Mouse (Mus musculus) CH12F3 (cell line): ENCODE measurements around the gene Hhipl2.
"Not testable (repeated sequence)": the region's sequence is repeated elsewhere in the genome, so short reads cannot be mapped to it uniquely, and the experiment has no call there.

Source experiments
- in situ Hi-C: fragments of 300-500 bp; cut with MboI; formaldehyde crosslinking; loops from 2 replicates; pipeline ENCODE4 v1.14.3; 2020; ENCODE audit warnings: low sequenced_read_pairs

The Hhipl2 gene

DNA sequence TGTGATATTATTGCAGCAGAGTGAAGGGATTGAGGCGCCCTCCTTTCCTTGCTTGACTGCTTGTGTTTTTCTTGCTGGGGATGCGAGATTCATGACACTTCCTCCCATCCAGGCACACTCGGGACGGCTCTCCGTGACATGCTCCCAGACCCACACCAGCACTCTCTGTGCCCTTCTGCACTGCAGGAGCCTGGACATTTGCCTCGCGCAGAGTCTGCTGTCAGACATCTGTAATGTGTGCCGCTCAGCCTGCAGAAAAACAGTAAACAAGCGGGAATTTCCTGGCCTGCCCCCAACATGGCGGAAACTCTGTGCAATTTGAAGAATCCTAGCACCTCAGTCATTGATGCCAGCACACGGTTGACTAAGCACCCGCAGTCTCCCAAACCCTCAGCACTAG lies at the start of gene Hhipl2:
Gene Hhipl2, plus strand, starts transcription at position 343 of the 400 bp plus-strand sequence.
- in situ Hi-C loops, result no loop called here

DNA sequence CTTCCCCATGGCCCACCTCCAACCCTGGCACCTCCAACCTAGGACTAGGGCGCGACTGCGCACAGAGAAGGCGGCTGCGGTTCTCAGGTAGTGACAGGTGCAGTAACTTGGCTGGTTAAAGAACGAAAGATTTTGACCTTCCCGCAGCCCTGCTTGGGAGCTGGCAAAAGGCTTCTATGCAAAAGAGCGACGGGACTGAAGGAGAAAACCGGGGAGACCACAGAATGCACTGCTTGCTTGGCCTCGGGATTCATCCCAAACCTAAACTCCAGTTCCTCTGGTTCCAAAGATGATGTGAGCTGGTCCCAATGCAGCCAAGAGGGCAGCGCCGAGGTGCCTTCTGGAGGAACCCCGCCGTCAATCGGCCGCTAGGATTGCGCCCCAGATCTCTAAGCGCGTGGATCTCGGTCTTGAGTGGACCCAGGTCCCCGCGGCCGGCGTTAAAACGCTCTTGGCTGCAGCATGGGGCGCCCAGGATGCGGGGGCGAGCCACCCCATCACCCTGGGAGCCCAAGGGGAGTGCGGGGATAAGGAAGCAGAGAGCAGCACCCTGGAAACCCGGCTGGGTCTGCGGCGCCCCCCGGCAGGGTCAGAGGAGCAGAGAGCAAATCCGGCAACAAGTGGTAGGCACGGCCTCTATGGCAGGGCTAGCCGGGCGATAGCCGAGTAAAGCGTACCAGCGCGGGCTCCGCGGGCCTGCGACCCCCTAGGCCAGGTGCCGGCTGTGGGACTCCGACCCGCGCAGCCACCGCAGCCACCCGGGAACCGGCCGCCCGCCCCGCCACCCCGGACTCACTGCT lies 49.2 kb upstream of the Hhipl2 start:
- in situ Hi-C loops, result no loop called here

DNA sequence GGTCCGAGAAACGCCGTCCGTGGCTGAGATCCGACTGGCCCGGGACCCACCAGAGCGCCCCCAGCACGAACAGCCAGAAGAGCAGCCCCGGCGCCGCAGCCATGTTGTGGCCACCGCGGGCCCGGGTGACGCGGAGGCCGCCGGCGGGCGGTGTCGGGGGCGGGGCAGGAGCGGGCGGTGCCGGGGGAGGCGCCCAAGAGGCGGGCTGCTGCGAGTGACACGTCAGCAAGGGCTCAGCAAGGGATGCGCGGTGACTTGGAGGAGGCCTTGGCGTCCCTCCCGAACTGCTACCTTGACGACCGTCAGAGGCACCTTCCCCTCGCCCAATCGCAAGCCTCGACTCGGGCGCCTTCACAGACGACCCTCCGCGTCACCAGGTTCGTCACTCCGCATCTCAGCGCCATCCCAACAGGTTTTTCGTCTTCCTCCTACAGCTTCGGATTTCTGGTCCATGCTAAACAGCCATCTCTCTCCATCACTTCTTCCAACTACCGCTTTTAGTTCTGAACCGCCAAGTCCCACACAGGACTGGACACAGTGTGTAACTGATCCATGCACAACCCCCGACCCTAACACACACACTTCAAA lies 48.5 kb upstream of the Hhipl2 start, which contains the start of gene Mia3:
Gene Mia3, minus strand, starts transcription at position 127 of the 588 bp plus-strand sequence.
- in situ Hi-C loops, result no loop called here

DNA sequence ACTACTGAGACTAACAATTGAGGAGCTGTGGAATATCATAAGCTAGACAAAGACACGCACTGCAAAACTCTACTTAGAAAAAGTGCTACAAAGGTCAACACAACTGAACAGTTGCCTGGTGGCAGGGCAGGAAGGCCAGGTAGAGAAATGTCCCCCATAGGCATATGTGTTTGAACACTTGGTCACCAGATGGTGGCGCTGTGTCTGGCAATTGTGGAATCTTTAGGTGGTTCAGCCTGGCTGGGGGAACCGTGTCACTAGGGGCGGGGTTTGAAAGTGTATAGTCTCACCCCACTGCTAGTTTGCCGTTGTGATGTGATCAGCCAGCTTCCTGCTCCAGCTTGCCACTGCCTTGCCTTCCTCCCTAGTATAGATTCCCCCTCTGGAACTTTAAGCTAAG lies 43.3 kb upstream of the Hhipl2 start:
- in situ Hi-C loops, result no loop called here

DNA sequence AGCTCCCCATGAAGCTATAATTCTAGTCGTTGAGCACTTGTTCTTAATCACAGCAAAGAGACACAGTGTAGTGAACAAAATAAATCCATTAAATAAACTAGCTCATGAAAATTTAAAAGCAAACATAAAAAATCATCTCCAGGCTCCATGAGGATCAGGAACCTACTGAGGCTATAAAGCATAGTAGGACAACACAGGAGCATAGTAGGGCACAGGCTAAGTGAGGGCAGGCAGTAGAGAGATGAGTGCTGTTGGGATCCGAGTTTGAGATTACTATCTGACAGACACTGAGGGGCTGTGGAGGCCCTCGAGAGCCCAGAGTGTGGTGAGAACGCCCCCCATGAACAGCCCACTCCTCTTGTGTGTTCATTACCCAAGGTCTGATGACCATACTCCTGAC lies 41.0 kb upstream of the Hhipl2 start:
- in situ Hi-C loops, result no loop called here

DNA sequence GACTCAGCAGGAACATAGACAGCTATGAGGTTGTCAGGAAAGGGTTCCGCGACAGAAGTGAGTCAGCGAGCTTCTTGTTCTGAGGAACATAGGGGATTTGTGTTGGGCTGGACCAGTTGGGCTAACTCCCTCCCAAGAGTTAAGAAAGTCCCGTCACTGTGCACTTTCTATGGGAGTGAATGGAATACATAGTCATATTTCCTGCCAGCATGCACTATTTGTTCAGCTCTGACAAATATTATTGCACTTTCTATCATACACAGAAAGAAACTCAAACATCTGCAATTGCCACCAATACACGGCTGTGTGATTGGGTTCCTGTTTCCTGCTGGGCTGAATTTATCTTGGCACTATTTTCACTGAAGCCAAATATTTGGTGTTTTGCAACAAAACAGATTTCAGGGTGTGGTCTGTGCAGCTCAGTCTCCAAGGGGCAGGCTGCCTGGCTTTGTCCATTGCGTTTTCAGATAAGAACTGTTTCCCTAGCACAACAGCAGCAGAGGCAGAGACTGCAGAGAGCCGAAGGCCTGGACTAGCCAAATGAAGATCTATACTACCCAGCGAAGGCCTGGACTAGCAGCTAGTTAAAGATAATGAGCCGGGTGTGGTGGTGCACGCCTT lies 39.6 kb upstream of the Hhipl2 start:
- in situ Hi-C loops, result no loop called here

DNA sequence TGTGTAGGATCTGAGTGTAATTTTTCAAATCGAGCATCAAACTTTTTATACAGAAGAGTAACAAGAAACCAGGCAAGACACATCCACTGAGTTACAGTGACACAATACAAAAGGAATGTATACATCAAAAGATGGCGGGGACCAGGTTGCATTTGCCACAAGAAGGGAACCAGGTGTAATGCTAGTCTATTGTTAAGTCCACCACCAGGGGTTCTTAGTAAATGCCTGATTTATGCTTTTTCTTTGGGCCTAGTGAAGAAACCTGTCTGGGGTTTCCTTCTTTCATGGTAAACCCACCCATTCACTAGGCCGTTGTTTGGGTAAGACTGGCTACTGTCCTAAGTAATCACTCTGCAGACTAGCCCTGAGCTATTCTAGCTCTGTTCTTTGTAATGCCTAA lies 38.6 kb upstream of the Hhipl2 start:
- in situ Hi-C loops, result not testable (repeated sequence)

DNA sequence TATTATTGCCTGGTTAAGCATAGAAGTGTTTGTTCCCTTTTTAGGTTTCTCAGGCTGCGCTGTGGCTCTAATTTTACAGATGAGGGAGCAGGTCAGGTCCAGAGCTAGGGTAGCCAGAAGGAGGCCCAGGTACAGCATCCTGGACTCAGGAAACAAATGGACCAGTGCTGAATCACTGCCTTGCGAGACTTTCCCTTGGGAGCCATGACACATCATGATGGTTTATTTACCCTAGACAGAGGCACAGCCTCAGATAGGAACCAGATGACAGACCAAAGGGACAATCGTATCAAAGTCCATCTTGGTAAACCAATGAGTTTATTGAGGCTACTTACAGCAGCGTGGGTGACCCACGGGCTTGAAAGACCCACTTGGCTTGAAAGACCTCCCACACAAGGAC lies 36.2 kb upstream of the Hhipl2 start:
- in situ Hi-C loops, result no loop called here

DNA sequence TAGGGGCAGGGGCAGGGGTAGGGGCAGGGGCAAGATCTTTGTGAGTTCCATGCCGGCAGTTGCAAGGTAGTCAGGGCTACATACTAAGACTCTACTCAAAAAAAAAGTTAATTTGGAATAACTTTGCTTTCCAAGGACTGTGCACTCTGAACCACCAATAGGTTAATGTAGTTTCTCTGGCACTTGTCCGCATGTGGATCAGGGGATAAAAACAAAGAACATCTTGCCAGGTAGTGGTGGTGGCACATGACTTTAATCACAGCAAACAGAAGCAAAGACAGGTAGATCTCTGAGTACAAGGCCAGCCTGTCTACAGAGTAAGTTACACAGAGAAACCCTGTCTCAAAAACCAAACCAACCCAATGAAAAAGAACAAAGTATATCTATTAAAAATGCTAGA lies 35.4 kb upstream of the Hhipl2 start:
- in situ Hi-C loops, result no loop called here

DNA sequence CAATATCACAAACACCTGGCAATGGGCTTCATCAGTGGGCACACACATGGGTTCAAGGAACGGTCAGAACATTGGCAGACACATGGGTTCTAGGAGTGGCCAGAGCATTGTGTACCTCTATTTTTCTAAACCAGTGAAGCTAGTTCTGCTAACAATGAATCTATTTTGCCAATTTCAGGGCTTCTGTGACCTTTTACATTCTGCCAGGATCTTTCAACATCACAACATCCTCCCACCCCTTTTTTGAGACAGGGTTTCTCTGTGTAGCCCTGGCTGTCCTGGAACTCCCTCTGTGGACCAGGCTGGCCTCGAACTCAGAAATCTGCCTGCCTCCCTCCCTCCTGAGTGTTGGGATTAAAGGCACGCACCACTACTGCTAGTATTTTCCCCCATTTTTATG lies 30.6 kb upstream of the Hhipl2 start:
- in situ Hi-C loops, result not testable (repeated sequence)

DNA sequence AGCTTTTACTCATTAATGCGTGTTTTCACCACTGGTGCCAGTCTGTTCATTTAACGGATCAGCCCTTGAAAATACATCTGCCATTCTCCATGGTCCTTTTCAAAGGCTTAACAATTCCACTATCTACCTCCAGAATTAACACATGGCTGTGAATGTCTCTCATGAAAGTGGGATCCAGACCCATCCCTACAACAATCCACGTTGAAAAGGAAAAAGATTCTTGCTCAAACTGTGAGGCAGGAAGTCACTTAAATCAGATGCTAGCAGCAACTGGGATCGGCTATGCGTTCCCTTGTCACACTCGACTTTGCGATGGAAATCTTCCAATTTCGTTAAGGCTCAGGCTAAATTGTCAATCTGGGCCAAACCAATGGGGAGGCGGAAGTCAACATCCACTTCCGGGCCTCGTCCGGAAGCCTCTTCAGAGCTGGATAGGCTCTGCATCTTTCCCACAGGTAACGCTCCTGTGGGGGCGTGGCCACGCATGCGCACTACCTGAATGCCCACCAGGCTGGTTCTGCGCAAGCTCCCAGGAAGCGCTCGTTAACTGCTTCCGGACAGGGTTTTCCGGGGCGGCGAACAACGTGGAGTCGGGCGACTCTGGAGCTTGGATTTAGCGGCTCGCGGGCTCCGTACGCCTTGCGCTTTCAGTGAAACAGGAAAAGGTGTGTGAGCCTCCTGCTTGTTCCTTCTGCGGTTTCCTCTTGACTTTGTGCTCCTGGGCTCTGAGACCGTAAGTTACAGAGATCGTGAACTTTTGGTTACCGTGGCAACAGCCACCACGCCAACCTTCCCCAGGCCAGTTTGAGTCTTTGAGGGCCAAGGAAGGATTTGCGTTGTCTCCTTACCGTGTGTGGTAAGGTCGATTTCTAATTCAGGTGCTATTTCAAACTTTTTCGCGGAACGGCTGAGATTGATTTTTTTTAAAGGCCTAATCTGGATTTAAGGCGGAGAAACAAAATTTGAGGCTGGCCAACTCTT lies 29.3 kb upstream of the Hhipl2 start, which contains the start of gene Taf1a:
Gene Taf1a, plus strand, starts transcription at position 556 of the 981 bp plus-strand sequence.
- in situ Hi-C loops, result no loop called here

DNA sequence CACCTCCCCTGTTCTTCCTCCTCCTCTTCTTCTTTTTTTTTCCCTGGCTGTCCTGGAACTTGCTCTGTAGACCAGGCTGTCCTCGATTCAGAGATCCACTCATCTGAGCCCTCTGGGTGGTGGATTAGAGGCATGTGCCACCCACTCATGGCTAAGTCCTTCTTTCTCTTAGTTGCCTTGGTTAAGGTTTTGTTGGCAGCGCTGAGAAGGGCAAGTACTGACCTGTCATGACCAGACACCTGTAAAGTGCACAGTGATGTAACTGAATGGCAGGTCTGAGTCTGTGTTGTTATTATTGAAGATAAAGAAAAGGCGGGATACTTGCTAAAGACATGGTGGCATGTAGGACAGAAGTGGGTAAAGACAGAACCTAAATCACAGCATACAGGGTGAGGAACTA lies 14.6 kb upstream of the Hhipl2 start:
- in situ Hi-C loops, result no loop called here

DNA sequence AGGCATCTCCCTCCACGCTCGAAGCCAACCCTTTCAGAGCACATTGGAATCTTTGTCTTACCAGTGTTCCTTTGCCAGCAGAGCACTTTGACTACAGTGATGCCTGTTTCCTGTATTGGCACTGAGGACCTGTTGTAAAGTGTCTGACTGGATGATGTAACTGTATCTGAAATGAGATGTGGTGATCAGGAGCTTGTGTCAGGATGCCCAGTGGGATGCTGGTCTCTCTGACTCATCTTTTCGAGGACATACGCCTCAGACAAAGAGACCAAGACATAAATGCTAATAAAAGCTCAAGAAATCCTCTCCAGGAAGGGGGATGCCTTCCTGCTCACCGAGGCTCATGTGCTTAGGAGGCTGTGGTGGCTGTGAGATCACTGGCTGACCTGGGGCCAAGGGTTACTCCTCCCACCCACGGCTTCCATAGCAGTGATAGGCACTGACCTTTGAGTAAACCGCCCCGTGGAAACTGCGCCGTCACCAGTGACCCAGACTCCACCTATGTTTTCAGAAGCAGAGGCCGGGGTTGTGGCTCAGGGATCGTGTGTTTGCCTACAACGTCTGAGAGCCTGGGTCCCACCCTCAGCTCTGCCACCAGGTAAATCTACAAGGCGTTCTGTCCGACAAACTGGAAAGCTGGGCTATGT lies 3.8 kb upstream of the Hhipl2 start:
- in situ Hi-C loops, result no loop called here

DNA sequence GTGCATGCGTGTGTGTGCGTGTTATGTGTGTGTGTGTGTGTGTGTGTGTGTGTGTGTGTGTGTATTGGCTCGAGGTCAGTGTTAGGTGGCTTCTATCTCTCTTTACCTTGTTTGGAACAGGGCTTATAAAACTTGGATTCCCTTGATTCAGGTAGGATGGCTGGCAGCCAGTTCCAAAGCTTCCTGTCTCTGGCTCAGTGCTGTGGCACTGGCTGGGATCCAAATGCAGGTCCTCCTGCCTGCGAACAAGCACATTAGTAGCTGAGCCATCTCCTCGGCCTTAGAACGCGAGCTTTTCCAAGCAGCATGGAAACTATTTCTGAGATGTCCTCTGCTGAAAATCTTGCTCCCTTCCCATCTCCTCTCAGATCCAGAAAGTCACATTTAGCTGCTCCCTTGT lies 1.7 kb downstream of the Hhipl2 start:
- in situ Hi-C loops, result no loop called here

DNA sequence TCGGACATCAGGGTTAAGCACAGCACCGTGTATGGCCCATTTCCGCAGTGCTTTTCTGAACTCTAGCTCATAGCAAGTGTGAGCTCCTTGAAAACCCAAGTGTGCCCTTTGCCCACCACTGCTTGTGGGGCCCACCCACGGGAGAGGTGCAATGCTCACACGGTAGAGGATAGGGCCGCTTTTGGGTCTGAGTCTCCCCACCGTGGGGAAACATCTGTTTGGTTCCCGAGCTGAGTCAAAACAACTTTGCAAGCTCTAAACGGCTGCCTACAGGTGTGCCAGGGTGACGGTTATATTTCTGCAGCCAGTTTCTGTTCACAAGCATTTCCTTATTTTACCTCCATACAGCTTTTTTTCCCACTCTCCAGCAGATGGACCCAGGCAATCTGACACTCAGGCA lies 2.3 kb downstream of the Hhipl2 start:
- in situ Hi-C loops, result no loop called here

DNA sequence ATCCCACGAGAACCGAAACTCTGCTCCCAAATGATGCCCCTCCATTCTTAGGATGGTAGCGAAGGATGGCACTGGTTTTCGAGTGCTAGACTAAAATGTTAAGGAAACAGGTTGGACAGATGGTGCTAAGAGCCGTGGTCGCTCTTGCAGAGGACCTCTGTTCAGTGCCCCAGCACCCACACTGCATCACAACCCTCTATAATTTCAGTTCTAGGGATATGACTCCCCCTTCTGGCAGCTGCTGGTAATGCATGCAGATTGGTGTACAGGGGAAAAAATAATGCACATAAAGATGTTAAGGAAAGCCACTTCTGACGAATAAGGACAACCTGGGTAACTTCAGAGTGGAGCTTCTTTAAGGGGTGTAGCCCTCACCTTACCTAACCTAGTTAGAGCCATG lies 6.1 kb downstream of the Hhipl2 start:
- in situ Hi-C loops, result no loop called here

DNA sequence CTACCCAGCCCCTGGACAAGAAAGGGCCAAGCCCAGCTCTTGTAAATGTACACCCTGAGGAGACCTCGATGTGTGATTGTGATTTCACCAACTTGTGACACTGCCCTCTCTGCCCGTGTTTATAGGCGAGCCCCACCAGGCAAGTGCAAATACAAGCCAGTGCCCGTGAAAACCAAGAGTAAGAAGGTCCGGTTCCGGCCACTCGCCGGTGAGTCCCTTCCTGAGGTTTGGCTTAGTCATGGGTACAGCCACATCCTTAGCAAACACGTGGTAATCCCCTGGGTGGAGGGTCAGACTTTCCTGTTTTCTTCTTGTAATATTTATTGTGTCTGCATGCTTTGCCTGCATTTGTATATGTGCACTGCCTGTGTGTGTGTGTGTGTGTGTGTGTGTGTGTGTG lies 16.9 kb downstream of the Hhipl2 start:
- in situ Hi-C loops, result no loop called here

DNA sequence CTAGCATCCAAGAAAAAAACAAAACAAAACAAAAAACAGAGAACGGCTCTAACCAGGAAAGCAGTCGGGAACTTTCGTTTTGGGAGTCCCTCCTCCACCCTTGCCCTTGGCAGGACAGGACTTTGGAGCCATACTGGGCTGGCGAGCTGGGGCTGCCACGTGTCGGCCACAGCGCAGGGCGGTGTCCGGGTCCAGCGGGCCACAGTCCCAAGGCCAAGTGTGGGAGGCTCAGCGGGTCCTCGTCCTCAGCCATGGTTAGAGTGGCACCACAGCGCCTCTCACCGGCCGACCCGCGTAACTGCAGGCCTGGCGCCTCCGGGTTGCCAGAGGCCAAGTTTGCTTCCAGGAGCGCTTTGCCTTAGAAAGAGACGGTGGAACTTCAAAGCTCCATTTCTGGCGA lies 21.0 kb downstream of the Hhipl2 start:
- in situ Hi-C loops, result no loop called here

DNA sequence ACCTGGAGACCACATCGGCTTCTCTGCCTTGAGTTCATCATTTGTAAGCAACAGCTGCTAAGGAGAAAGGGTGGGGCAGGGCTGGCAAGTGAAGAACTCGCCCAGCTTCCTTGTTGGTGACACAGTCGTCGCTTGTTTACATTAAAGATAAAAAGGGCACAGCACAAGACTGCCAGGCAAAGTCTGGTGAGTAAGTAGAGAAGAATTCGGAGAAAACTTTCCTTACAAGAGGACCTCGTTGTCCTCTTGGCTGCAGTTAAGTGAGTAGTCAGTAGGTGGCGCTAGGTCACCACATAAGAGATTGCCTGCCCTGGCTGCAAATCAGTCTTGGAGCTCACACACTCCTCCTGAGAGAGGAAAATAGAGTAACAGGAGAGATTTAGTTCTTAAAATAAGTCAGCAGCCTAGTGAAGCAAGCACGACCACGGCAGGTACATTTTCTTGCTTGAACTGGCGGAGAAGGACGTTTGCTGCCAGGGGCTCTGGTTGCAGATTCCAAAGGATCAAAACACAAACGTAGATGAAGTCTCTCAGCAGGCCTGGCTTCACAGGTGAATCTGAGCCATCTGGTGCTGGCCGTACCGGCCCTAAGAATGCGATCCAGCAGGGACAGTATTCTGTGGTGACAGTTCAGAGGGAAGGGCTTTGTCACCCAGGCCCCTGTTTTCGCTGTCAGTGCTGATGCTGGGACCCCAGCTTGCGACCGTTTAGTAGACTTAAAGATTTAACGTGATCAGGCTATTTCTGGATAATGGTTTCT lies 24.2 kb downstream of the Hhipl2 start:
- in situ Hi-C loops, result no loop called here

DNA sequence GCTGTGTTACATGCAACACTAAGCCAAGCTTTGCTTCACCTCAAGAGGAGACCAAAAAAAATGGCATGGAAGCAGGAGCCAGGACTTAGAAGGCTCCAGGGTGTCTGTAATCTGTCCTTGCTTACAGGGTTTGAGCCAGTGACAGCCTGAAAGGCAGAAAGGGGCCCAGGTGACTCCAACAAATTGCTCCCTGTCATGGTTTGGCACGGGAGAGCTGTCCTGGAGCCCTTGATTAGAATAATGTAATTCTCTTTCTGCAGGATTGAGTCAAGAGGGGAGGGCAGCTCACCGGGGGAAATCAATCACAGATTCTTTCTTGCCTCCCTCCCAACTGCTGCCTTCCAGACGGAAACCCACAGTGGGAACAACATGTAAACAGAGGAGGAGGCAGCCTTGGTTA lies 35.1 kb downstream of the Hhipl2 start:
- in situ Hi-C loops, result no loop called here
